Mouse (Mus musculus) lung, postnatal 0 days (tissue): ENCODE measurements around the gene Fam92b. TPM values are rescaled to one million over a fixed set of nuclear protein-coding genes. Genes with fewer than 3 reads are reported as not detected.

Experiments
- ATAC-seq: fragments of 200-750 bp; cut with Nextera tagmentation; 2 replicates; pipeline ENCODE4 v1.8.0; 2017; ENCODE audit warnings: moderate library complexity
- DNase-seq: peaks from one replicate; pipeline ENCODE4 v3.0.0-alpha.2; 2016; ENCODE audit warnings: low spot score
- H3K27ac ChIP-seq: fragments of 300-500 bp; sonication (generic); 2 replicates; pipeline ENCODE4 v1.5.1; 2014; ENCODE audit warnings: antibody characterized with exemption, mild to moderate bottlenecking, low read length, mixed read lengths
- H3K27me3 ChIP-seq: fragments of 300-500 bp; sonication (generic); replicated peaks from 2 replicates; pipeline ENCODE4 v1.6.1; 2014; ENCODE audit warnings: low read length, mixed read lengths; ENCODE audit not compliant: insufficient read depth
- H3K36me3 ChIP-seq: fragments of 300-500 bp; sonication (generic); 2 replicates; pipeline ENCODE4 v1.6.1; 2014; ENCODE audit warnings: low read length, mixed read lengths; ENCODE audit not compliant: insufficient read depth
- H3K4me1 ChIP-seq: fragments of 300-500 bp; sonication (generic); 2 replicates; pipeline ENCODE4 v1.6.1; 2014; ENCODE audit warnings: antibody characterized with exemption, low read depth, low read length, mixed read lengths; ENCODE audit not compliant: insufficient read depth
- H3K4me2 ChIP-seq: fragments of 300-500 bp; sonication (generic); replicated peaks from 2 replicates; pipeline ENCODE4 v1.6.1; 2014; ENCODE audit warnings: low read depth, mild to moderate bottlenecking, low read length, moderate library complexity, mixed read lengths
- H3K4me3 ChIP-seq: fragments of 300-500 bp; sonication (generic); 2 replicates; pipeline ENCODE4 v1.5.1; 2014; ENCODE audit warnings: low read depth, low read length
- H3K9ac ChIP-seq: fragments of 300-500 bp; sonication (generic); replicated peaks from 2 replicates; pipeline ENCODE4 v1.6.1; 2014; ENCODE audit warnings: low read depth, mild to moderate bottlenecking
- H3K9me3 ChIP-seq: fragments of 300-500 bp; sonication (generic); 2 replicates; pipeline ENCODE4 v1.6.1; 2016; ENCODE audit warnings: low read length, mixed read lengths
- CTCF ChIP-seq: IDR thresholded peaks from 2 replicates; pipeline ENCODE4 v1.5.1; 2016; ENCODE audit warnings: antibody characterized with exemption, mild to moderate bottlenecking
- EP300 ChIP-seq: IDR thresholded peaks from 2 replicates; pipeline ENCODE4 v1.6.1; 2016; ENCODE audit warnings: antibody characterized with exemption, mild to moderate bottlenecking, control low read depth
- WGBS: fragments of 180-500 bp; shearing (Covaris S2); extraction: QIAGEN DNeasy Blood & Tissue Kit; methylation state at CpG from one replicate; pipeline ENCODE4 v1.1.7; 2014; 5-methylcytosine and 5-hydroxymethylcytosine counted together
- polyA plus RNA-seq: library from polyadenylated mRNA; unstranded; fragments of >200 nt; fragmentation: Nextera tagmentation; extraction: Ambion mirVana; gene quantifications from 2 replicates; pipeline ENCODE4 v1.2.1, GENCODE M21; 2015

The Fam92b gene
- polyA plus RNA-seq, 1 experiment from 2014 or later = 3.9 TPM

- TF ChIP-seq EP300 = no peak
- no peak for TF ChIP-seq CTCF
- ATAC-seq (no peak), DNase-seq (no peak)
- no peaks in the 10 kb centered on the region for H3K9me3 ChIP-seq
- no peak overlapping the region for H3K9ac ChIP-seq
- no peak overlapping the region for H3K27ac ChIP-seq
- no peak overlapping the region for H3K4me2 ChIP-seq
- H3K4me3 ChIP-seq = no peak overlapping the region
- WGBS = 93% methylated on average over 2 of the region's 2 CpGs
- H3K27me3 ChIP-seq = peaks cover 11% of the 10 kb centered on the region; the same call in 1 of the 2 replicates
- H3K4me1 ChIP-seq = peaks cover 6% of the 10 kb centered on the region; the same call in 1 of the 2 replicates
- H3K36me3 ChIP-seq = no peaks in the 10 kb centered on the region
Observed at GRCm38 (mm10) chr8:120138958-120139357, 38.3 kb downstream of the Fam92b start.

DNA sequence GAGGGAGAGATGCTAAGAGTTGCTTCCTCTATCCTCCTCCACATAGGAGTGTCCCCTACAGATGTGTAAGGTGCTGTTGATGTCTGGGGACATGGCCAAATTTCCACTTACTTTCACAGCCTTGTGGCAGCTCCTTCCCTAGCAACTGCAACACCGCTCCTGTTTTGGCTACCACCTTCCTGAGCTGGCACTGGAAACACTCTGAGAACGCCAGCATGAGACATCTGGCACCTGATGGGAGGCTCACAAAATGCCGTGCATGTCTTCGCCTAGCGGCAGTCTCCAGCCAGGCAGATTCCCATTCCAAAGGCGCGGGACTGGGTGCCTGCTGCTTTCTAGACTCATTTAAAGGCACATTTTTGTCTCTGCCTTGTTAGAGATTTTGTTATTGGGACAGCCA lies 40.6 kb downstream of the Fam92b start:
- no peak for ATAC-seq
- Histone ChIP-seq H3K27me3 (peaks cover 11% of the 10 kb centered on the region; the same call in 1 of the 2 replicates), H3K4me2 (no peak overlapping the region), H3K4me3 (no peak overlapping the region), H3K36me3 (no peaks in the 10 kb centered on the region), H3K27ac (no peak overlapping the region), H3K4me1 (peaks cover 3% of the 10 kb centered on the region; the same call in 1 of the 2 replicates), H3K9ac (no peak overlapping the region), H3K9me3 (no peaks in the 10 kb centered on the region)
- WGBS = 63% methylated on average over 7 of the region's 7 CpGs
- DNase-seq = no peak
- TF ChIP-seq EP300 = no peak
- TF ChIP-seq CTCF = no peak

- no peaks in the 10 kb centered on the region for H3K36me3 ChIP-seq
- TF ChIP-seq EP300 (no peak), CTCF (no peak)
- ATAC-seq (no peak), DNase-seq (no peak)
- no peaks in the 10 kb centered on the region for H3K9me3 ChIP-seq
- no peaks in the 10 kb centered on the region for H3K4me1 ChIP-seq
- H3K4me2 ChIP-seq = no peak overlapping the region
- H3K9ac ChIP-seq = no peak overlapping the region
- H3K27ac ChIP-seq = no peak overlapping the region
- 90% methylated on average over 7 of the region's 7 CpGs for WGBS
- peaks cover 11% of the 10 kb centered on the region; the same call in 1 of the 2 replicates for H3K27me3 ChIP-seq
- no peak overlapping the region for H3K4me3 ChIP-seq
Observed at GRCm38 (mm10) chr8:120135687-120136086, 41.6 kb downstream of the Fam92b start.

GRCm38 (mm10) chr8:120133169-120133568 lies 44.1 kb downstream of the Fam92b start:
- DNase-seq = no peak
- WGBS = 67% methylated on average over 7 of the region's 7 CpGs

GRCm38 (mm10) chr8:120131158-120131557 lies 46.1 kb downstream of the Fam92b start:
- WGBS = 69% methylated on average over 8 of the region's 8 CpGs
- Histone ChIP-seq H3K4me3 (no peak overlapping the region), H3K27me3 (0 out of 2 replicates have a peak, but pooled peaks cover 2% of the 10 kb centered on the region), H3K4me2 (no peak overlapping the region), H3K4me1 (no peaks in the 10 kb centered on the region), H3K36me3 (no peaks in the 10 kb centered on the region), H3K9me3 (no peaks in the 10 kb centered on the region), H3K27ac (no peak overlapping the region), H3K9ac (no peak overlapping the region)
- ATAC-seq (no peak), DNase-seq (no peak)
- TF ChIP-seq EP300 (no peak), CTCF (no peak)

More at GRCm38 (mm10) chr8:120133169-120133568, 44.1 kb downstream of the Fam92b start:
- Histone ChIP-seq H3K36me3 (no peaks in the 10 kb centered on the region), H3K9me3 (no peaks in the 10 kb centered on the region), H3K4me1 (no peaks in the 10 kb centered on the region), H3K27me3 (peaks cover 9% of the 10 kb centered on the region; the same call in 1 of the 2 replicates), H3K4me2 (no peak overlapping the region), H3K4me3 (no peak overlapping the region), H3K9ac (no peak overlapping the region), H3K27ac (no peak overlapping the region)
- no peak for ATAC-seq
- TF ChIP-seq CTCF = no peak
- no peak for TF ChIP-seq EP300

DNA sequence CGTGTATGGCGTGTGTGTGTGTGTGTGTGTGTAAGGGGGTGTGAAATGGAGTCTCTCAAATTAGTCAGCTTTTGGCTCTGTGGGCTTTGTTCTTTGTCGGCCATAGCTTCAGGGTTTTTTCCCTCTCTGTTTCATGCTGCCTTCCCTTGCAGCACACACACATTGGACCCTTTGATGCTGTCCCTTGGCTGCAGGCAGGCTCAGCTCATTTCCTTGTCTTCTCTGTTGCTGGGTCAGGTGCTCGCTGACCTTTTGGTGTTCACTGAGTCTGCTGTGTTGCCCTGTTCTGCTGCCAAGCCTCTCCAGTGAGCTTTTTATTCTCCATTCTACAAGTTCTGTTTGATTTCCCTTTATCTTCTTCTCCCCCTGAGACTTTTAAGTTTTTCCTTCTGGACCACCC lies 47.7 kb downstream of the Fam92b start:
- no peak overlapping the region for H3K4me3 ChIP-seq
- no peak overlapping the region for H3K4me2 ChIP-seq
- no peaks in the 10 kb centered on the region for H3K4me1 ChIP-seq
- H3K9me3 ChIP-seq = no peaks in the 10 kb centered on the region
- H3K27me3 ChIP-seq = no peaks in the 10 kb centered on the region
- no peak overlapping the region for H3K9ac ChIP-seq
- TF ChIP-seq EP300 = no peak
- TF ChIP-seq CTCF = no peak
- ATAC-seq (no peak), DNase-seq (no peak)
- 68% methylated on average over 4 of the region's 4 CpGs for WGBS
- H3K36me3 ChIP-seq = no peaks in the 10 kb centered on the region
- H3K27ac ChIP-seq = no peak overlapping the region
